Mouse (Mus musculus) kidney, adult 9 months (tissue): Measurements from ENCODE around the gene Dcaf10.
A peak's percentile ranks its signal among the peaks of the same experiment; 100 is the strongest.
"Not testable (repeated sequence)": the region's sequence is repeated elsewhere in the genome, so short reads cannot be mapped to it uniquely, and the experiment has no call there.

Experiments
- DNase-seq: peaks from one replicate; pipeline ENCODE4 v3.0.0; 2022

Gene Dcaf10

DNA sequence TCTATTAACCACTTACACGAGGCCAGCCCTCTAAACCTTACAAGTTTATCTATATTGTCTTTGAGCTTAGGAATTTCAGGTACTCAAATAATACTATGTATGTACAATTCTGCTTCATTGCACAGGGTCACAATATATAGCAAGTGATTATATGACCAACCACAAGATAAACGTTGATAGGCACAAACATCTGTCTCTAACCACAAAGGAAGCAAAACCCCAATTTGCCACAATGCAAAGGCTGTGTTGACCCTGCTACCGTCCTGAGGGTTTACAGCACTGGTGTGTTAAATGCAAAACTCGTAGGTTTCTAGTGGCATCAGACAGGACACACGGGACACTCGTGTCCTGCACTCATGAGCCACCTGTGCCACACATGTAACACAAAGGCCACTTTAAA is 54.3 kb downstream of the Dcaf10 start:
- not testable (repeated sequence) for DNase-seq

GRCm38 (mm10) chr4:45398315-45398714 is 56.4 kb downstream of the Dcaf10 start:
- DNase-seq, result not testable (repeated sequence)

DNA sequence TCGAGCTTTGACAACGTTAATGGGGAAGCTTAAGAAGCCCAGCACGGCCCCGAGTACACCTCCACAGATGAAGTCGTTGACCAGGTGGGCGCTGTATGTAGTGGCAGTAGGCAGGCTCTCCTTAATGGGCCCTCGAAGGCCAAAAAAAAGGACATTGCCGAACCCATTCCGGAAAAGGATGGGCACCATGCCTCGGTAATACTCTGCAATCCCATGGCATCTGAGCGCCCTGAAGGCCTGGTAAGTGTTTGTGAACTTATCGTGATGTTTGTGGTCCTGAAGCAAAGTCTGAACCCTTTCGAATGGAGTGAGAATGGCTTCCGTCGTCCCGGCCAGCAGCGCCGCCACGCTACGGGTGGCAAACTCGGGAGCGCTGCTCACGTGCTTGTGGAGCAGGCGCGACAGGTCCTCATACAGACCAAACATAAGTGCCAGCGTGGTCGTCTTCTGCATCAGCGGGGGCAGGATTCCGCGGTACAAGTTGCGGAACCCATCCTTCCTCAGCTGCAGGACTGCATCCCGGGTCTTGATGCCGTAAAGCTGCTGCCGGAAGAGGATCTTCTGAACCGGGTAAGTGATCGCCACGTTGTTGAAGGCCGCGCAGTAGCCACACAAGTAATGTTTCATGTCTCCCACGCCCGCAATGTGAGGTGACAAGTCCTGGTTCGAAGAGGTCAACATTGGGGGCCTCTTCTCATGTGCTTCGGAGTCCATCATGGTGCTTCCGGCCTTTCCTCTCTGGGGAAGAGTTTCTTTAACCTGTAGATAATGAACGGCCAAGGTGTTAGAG is 57.7 kb downstream of the Dcaf10 start:
- no peak for DNase-seq

GRCm38 (mm10) chr4:45402281-45402680 is 60.4 kb downstream of the Dcaf10 start:
- no peak for DNase-seq

DNA sequence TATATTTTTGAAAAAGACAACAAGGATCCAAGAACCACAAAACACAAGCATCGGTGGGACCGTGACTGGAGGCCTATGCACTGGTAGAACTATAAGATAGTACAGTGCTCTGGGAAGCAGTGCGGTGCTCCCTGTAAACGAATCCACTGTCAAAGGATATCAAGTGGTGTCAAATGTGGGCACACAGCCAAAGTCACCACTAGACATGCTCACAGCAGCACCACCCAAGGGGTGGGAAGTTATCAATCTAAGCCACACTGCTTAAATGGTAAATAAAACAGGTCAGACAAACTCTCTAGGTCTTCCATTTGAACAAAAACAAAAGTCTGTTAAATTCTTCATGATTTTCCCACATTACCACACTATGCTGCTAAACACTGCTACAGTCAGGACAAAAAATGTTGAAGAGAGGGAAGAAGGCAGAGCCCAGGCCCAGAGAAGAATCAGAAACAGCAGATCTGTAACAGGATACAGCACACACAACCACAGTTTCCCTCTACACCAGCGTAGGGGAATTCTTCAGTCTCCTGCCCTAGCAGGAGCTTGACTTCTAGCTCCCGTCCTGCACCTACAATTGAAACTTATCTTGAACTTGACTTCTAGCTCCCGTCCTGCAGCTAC is 61.1 kb downstream of the Dcaf10 start:
- no peak for DNase-seq

DNA sequence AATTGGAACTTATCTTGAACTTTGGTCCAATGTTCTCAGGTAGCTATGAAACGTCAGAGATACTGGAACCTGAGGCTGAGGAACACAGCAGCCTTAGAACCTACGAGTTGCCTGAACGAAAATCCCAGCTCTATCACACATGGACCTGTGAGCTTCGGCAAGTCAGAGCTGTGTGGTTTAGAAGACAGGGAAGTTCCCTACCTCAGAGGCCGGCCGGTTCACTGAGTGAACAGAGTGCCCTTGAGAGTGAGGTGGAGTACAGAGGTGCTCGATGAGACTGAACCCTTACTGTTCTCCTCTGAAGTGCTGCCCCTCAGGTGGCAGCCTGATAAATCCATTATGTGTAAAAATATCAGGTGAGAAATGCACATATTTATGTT is 61.6 kb downstream of the Dcaf10 start:
- no peak for DNase-seq

DNA sequence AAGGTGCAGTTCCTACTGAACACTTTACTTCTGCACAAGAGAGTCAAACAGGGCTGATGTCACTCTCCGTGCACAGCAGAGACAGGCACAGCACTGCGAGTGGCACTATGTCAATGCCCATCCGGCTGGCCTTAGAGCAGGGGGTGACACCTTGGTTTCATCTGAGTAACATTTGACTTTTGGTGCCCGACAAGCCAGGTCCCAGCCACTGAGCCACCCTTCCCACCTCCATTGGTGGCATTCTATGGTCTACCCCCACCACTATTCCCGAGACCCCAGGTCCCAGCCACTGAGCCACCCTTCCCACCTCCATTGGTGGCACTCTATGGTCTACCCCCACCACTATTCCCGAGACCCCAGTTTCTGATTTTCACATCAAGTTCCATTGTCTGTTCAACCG is 62.2 kb downstream of the Dcaf10 start:
- DNase-seq, result no peak

- peak; percentile 86 for DNase-seq
Observed at GRCm38 (mm10) chr4:45405315-45405714, 63.4 kb downstream of the Dcaf10 start.

DNA sequence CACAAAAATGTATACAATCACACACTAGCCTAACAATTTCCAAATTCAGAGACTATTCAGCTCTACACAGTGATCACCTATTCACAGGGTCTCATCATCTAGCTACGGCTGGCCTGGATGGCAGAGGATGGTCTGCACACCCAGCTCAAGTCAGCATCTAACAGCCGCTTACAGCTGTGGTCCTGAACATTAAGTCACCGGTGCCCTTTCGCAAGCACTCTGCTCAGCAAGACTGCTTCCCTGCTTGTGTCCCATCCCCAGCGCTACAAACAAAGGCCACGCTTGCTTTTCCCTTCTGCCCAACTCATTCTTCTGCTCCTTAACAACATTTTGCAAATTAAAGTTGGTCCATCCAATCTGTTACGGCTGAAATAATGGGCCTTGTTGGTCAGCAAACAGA is 64.5 kb downstream of the Dcaf10 start:
- DNase-seq, result no peak

DNA sequence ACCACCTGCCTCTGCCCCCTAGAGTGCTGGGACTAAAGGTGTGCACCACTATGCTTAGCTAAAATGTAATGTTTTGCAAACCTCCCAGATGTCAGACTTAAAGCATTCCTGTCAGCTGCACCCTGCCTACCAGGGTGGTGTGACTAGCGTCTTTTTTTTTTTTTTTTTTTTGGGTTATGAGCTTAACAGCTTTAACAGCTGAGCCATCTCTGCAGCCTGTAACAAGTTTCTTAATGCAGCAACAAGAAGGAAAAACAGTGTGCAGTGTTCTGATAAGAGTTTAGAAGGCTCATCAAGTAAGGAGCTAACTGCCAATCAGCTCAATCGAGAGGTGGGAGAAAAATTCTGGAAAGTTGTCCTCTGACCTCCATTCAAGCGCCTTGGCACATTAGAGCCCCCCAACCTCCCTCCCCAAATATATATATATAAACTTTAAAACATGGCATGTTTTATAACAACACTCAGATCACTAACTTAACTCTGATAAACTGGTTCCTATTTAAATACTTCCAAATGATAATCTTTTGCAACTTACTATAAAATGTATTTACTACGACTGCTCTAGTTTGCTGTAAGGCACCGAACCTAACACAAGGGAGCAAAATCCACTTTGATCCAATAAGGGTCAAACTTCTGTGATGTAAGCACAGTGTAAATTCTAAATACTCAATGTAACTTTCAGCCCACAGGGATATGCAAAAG is 65.3 kb downstream of the Dcaf10 start:
- DNase-seq, result no peak

DNA sequence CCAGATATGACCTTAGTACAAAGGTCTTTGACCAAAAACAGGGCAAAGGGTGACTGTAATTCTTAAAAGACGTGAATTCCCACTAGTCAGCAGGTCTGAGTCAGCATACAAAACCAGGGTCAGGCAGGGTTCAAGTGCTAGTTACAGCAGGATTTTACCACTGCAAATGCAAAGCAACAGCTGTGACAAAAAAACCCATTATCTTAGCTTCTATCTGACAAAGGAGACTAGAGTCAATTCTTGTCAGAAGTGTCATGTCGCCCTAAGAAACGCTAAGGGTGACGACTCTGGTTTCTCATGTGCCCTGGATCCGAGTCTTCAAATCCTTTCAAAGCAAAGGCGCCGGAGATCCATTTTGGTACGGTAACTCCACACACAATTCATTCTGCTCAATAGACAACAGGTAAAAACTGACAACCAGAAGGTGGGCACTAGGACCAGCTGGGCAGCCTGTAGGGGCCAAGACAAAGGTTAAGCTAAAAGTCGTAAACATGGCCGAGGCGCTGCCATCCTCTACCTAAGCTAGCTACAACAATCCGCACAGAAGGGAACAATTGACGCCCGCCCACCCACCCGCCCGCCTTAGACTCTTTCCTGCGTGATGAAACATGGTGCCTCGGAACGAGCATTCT is 65.9 kb downstream of the Dcaf10 start:
- DNase-seq, result peak; percentile 90

GRCm38 (mm10) chr4:45408427-45409132 is 66.7 kb downstream of the Dcaf10 start, which contains the start of gene Slc25a51:
Gene Slc25a51 (minus strand): TSS chr4:45408766.
- DNase-seq, result peak; percentile 92

GRCm38 (mm10) chr4:45409270-45409669 is 67.4 kb downstream of the Dcaf10 start:
- peak; percentile 95 for DNase-seq

DNA sequence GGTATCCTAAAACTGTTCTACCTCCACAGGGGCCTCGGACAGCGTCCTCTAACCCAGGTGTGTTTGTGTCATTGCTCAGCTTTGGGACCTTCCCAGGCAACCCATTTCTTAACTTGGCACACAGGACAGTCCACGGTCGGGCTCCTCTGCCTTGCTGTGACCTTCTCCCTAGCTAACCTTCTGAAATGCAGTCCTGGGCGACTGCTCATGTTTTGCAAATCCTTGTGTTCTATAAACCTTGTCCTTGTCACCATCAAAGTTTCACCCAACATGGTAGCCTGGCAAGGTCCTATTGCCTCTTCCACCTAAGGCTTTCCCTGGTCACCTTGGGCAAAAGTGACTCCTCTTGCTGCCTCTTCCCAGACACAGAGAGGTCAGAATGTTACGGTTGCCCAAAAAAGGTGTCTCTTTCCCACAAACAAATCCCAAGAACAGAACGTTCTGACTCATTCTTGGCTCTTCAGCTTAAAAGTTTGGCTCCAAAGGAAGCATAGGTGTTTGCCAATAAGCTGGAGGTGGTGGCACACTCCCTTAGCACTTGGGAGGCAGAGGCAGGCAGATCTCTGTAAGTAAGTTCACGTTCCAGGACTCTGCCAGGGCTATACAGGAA is 69.4 kb downstream of the Dcaf10 start:
- DNase-seq, result no peak

DNA sequence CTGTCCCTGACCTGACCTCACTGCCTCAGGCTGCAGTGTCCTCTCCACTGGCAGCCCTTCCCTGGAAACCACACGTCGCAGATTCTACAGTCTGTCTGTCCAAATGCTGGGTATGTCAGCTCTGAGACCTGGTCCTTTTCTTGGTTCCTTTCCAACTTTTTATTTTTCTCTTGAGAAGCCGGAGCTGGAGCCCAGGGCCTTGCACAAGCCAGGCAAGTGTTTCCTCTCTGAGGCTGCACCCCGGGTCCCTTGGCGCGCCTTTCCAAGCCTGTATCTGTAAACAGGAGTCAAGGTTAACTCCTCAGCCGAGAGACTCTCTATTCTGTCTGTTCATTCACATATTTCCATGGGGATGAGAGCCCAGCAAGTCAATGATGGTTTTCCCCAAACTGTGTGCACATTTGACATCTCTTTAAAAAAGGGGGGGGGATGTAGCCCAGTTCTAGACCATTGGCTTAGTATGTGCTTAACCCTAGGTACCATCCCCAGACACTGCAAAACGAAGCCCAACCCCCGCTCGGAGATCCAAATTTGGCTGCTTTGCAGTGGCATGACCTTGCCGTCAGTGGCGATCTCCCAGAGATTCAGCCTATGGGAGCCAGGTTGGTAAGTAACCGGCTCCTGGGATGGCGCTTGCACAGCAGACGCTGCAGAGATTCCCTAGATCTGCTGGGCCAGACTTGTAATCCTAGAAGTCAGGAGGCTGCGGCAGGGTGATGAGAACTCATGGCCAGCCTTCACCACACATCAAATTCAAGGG is 70.7 kb downstream of the Dcaf10 start:
- DNase-seq, result no peak

DNA sequence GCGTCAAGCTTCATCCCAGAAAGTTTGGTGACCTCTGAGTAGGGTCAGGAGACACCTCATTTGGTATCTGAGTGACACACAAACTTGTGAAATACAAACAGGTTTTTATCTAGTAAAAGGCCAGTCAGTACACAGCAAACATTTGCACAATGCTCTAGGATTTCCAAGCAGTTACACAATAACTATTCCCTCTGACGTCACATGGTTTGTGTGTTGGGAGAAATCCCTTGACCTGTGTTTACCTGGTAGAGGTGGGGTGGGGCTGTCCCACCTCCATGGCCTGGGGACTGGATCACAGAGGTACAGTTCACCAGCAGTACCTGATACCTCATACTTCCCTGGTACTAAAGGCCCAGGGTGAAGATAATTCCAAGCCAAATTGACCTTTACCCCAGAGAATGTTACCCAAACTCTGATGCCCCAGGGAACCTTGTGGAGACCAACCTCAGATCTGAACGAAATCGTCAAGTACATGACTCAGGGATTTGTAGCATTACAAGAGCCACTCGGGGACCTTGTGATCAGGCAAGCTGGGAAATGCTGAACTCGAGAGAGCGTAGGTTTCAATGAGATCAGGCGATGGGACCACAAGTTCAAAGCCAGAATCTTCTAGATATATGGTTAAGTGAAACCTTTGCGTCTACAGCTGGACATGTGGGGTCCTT is 71.9 kb downstream of the Dcaf10 start:
- no peak for DNase-seq

GRCm38 (mm10) chr4:45416314-45416713 is 74.4 kb downstream of the Dcaf10 start:
- DNase-seq, result no peak

- peak; percentile 73 for DNase-seq
Observed at GRCm38 (mm10) chr4:45418229-45418950, 76.5 kb downstream of the Dcaf10 start.

DNA sequence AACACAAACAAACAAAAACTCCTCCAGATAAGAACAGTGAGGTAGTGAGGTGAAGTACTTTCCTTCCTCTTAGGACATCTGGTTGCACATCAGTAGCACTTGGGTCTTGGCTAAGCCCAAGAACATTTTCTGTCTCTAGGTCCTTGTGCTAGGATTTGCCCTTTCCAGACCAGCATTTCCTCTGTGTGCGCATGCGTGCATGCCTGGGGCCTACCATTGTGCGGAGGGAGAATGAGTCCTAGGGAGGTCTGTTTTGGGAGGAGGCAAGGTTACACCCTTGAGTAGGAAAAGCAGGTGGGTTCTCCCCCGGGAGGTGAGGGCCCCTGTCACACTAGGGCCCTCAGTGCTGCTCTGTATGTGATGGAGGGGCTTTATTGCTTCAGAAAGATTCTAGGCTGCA is 77.2 kb downstream of the Dcaf10 start:
- DNase-seq, result no peak

DNA sequence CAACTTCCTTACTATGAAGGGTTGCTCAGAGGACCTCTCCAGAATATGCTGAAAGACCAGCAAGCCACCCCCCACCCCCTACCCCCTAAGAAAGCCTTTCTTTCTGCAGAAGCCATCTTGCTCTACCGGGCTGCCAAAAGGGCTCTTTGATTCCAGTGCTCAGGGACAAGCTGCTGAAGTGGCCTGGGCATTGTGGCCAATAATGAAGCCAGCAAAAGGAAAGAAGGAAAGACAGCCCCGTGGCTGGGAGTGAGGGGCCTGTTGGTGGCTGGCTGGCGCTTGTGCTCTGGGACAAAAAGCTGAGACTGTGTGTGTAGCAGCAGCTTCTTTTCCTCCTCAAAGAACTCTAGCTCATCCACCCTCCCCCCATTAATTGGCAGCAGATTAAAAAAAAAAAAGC is 78.8 kb downstream of the Dcaf10 start:
- no peak for DNase-seq
